Mouse (Mus musculus) forebrain, embryonic 11.5 days (tissue): ENCODE data around the gene Alox5ap. TPM values are rescaled to one million over a fixed set of nuclear protein-coding genes. Genes with fewer than 3 reads are reported as not detected.

ENCODE experiments used
- ATAC-seq: fragments of 200-750 bp; cut with Nextera tagmentation; replicated peaks from 2 replicates; pipeline ENCODE4 v1.8.0; 2017; ENCODE audit warnings: moderate TSS enrichment; ENCODE audit not compliant: low FRiP score
- DNase-seq: peaks from one replicate; pipeline ENCODE4 v3.0.0-alpha.2; 2017; ENCODE audit warnings: low spot score
- H3K27ac ChIP-seq: fragments of 300-500 bp; sonication (generic); 2 replicates; pipeline ENCODE4 v1.5.1; 2014; ENCODE audit warnings: low read depth, low read length
- H3K27me3 ChIP-seq: fragments of 300-500 bp; sonication (generic); 2 replicates; pipeline ENCODE4 v1.6.1; 2014; ENCODE audit warnings: mild to moderate bottlenecking, low read length, mixed read lengths; ENCODE audit not compliant: control insufficient read depth, insufficient read depth
- H3K36me3 ChIP-seq: fragments of 300-500 bp; sonication (generic); 2 replicates; pipeline ENCODE4 v1.6.1; 2014; ENCODE audit warnings: mild to moderate bottlenecking, low read length, moderate library complexity, mixed read lengths; ENCODE audit not compliant: control insufficient read depth, insufficient read depth
- H3K4me1 ChIP-seq: fragments of 300-500 bp; sonication (generic); replicated peaks from 2 replicates; pipeline ENCODE4 v1.6.1; 2014; ENCODE audit warnings: low read length, mixed read lengths; ENCODE audit not compliant: control insufficient read depth, insufficient read depth
- H3K4me2 ChIP-seq: fragments of 300-500 bp; sonication (generic); 2 replicates; pipeline ENCODE4 v1.6.1; 2014; ENCODE audit warnings: low read depth, mild to moderate bottlenecking, low read length, moderate library complexity, mixed read lengths; ENCODE audit not compliant: severe bottlenecking
- H3K4me3 ChIP-seq: fragments of 300-500 bp; sonication (generic); 2 replicates; pipeline ENCODE4 v1.5.1; 2014; ENCODE audit warnings: low read depth, low read length
- H3K9ac ChIP-seq: fragments of 300-500 bp; sonication (generic); 2 replicates; pipeline ENCODE4 v1.6.1; 2014; ENCODE audit warnings: low read length
- H3K9me3 ChIP-seq: fragments of 300-500 bp; sonication (generic); 2 replicates; pipeline ENCODE4 v1.6.1; 2016; ENCODE audit warnings: low read length, mixed read lengths; ENCODE audit not compliant: control insufficient read depth
- WGBS: fragments of 180-500 bp; shearing (Covaris S2); extraction: QIAGEN DNeasy Blood & Tissue Kit; methylation state at CpG from one replicate; pipeline ENCODE4 v1.1.7; 2014; 5-methylcytosine and 5-hydroxymethylcytosine counted together
- polyA plus RNA-seq: library from polyadenylated mRNA; unstranded; fragments of >200 nt; fragmentation: Nextera tagmentation; extraction: Ambion mirVana; gene quantifications from 2 replicates; pipeline ENCODE4 v1.2.1, GENCODE M21; 2014

Gene Alox5ap
- polyA plus RNA-seq, 1 experiment from 2014 or later = 4.5 TPM

- DNase-seq (no peak), ATAC-seq (no peak)
- Histone ChIP-seq H3K9ac (no peak overlapping the region), H3K4me1 (no peaks in the 10 kb centered on the region), H3K4me3 (no peak overlapping the region), H3K4me2 (no peak overlapping the region), H3K36me3 (no peaks in the 10 kb centered on the region), H3K27me3 (no peaks in the 10 kb centered on the region), H3K27ac (peak overlapping the region; percentile 7; the same call in 1 of the 2 replicates), H3K9me3 (no peaks in the 10 kb centered on the region)
- WGBS = 42% methylated on average over 12 of the region's 12 CpGs
Measured at GRCm38 (mm10) chr5:149329098-149329887, 64.7 kb downstream of the Alox5ap start.

- no peak overlapping the region for H3K27ac ChIP-seq
- no peak overlapping the region for H3K9ac ChIP-seq
- 65% methylated on average over 1 of the region's 1 CpGs for WGBS
- H3K36me3 ChIP-seq = no peaks in the 10 kb centered on the region
- H3K9me3 ChIP-seq = no peaks in the 10 kb centered on the region
- DNase-seq = no peak
- no peak overlapping the region for H3K4me3 ChIP-seq
- ATAC-seq = no peak
- H3K4me1 ChIP-seq = no peaks in the 10 kb centered on the region
- no peak overlapping the region for H3K4me2 ChIP-seq
- no peaks in the 10 kb centered on the region for H3K27me3 ChIP-seq
Measured at GRCm38 (mm10) chr5:149330601-149331000, 66.0 kb downstream of the Alox5ap start.

DNA sequence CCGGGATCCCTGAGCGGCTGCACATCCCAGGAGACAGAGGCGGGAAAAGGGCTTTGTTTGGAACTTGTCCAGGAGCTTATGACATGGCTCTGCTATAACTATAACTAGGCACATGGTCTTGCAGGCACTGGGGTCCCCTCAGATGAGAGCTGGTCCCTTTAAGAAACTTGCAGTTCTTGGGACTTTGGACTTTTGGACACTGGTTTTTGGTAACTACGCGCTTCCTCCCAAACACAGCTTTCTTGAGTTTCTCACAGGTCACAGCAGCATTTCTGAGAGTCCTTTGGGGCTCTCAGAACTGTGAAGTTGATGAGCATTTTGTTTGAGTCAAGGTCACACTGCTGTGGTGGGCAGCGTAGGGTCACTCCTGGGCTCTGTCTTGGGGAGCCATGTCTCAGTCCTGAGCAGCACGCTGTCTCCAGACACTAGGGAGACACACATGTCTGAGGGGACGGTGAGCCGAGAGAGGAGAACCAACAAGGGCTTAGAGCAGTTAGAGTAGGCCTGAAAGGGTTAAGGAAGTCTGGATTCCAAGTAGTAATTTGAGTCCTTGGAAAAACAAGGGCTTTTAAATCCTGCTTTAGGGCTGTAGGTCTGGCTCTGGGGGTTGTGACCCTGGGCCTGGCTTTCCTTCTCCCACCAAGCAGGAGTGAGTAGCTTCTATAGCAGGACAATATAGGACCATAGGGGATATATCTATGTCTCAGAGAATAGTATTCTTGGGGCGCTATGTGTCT lies 67.0 kb downstream of the Alox5ap start:
- H3K4me3 ChIP-seq = no peak overlapping the region
- no peak overlapping the region for H3K9ac ChIP-seq
- 57% methylated on average over 10 of the region's 10 CpGs for WGBS
- H3K4me1 ChIP-seq = 0 out of 2 replicates have a peak, but pooled peaks cover 2% of the 10 kb centered on the region
- no peaks in the 10 kb centered on the region for H3K9me3 ChIP-seq
- ATAC-seq = no peak
- no peak overlapping the region for H3K4me2 ChIP-seq
- H3K36me3 ChIP-seq = no peaks in the 10 kb centered on the region
- DNase-seq = no peak
- no peak overlapping the region; the same call in 1 of the 2 replicates for H3K27ac ChIP-seq
- no peaks in the 10 kb centered on the region for H3K27me3 ChIP-seq

DNA sequence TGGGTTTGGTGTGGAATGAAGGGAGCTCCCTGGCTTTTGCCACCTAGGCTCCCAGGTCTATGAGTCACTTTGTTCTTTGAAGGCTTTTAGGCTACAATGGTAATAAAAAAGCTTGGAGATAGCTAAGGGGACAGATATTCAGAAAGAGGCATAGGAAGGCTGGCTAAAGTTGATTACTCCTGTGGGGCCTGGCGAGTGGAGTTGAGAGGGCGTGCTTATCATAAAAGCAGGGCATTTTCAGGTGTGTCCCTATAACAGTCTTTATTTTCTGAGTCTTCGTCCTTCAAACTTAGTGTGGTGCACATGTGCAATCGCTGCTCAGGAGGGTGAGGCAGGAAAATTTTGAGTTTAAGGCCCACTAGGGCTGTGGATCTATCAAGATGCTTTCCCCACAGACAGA lies 68.2 kb downstream of the Alox5ap start:
- Histone ChIP-seq H3K27me3 (no peaks in the 10 kb centered on the region), H3K4me1 (0 out of 2 replicates have a peak, but pooled peaks cover 2% of the 10 kb centered on the region), H3K4me3 (no peak overlapping the region), H3K27ac (no peak overlapping the region), H3K9ac (no peak overlapping the region), H3K36me3 (no peaks in the 10 kb centered on the region), H3K9me3 (no peaks in the 10 kb centered on the region), H3K4me2 (no peak overlapping the region)
- DNase-seq (no peak), ATAC-seq (no peak)
- WGBS = 91% methylated on average over 4 of the region's 4 CpGs

- Histone ChIP-seq H3K9me3 (no peaks in the 10 kb centered on the region), H3K4me2 (no peak overlapping the region), H3K27ac (no peak overlapping the region), H3K9ac (no peak overlapping the region), H3K36me3 (no peaks in the 10 kb centered on the region), H3K27me3 (no peaks in the 10 kb centered on the region), H3K4me1 (0 out of 2 replicates have a peak, but pooled peaks cover 2% of the 10 kb centered on the region), H3K4me3 (no peak overlapping the region)
- WGBS = 90% methylated on average over 8 of the region's 8 CpGs
- no peak for ATAC-seq
- DNase-seq = no peak
Measured at GRCm38 (mm10) chr5:149333941-149334698, 69.6 kb downstream of the Alox5ap start.

- 93% methylated on average over 12 of the region's 12 CpGs for WGBS
- DNase-seq = no peak
- Histone ChIP-seq H3K9me3 (no peaks in the 10 kb centered on the region), H3K27me3 (no peaks in the 10 kb centered on the region), H3K9ac (no peak overlapping the region), H3K36me3 (no peaks in the 10 kb centered on the region), H3K27ac (no peak overlapping the region), H3K4me1 (0 out of 2 replicates have a peak, but pooled peaks cover 2% of the 10 kb centered on the region), H3K4me3 (no peak overlapping the region), H3K4me2 (no peak overlapping the region)
- ATAC-seq = no peak
Measured at GRCm38 (mm10) chr5:149335009-149335408, 70.4 kb downstream of the Alox5ap start.

- 45% methylated on average over 21 of the region's 21 CpGs for WGBS
- Histone ChIP-seq H3K4me3 (no peak overlapping the region), H3K27ac (no peak overlapping the region), H3K36me3 (no peaks in the 10 kb centered on the region), H3K9me3 (no peaks in the 10 kb centered on the region), H3K4me2 (no peak overlapping the region), H3K27me3 (no peaks in the 10 kb centered on the region), H3K4me1 (0 out of 2 replicates have a peak, but pooled peaks cover 2% of the 10 kb centered on the region), H3K9ac (no peak overlapping the region)
- peak; percentile 94 for DNase-seq
- ATAC-seq = peak; percentile 89
Measured at GRCm38 (mm10) chr5:149335563-149336238, 71.1 kb downstream of the Alox5ap start.

GRCm38 (mm10) chr5:149337148-149337547 lies 72.6 kb downstream of the Alox5ap start:
- Histone ChIP-seq H3K4me1 (0 out of 2 replicates have a peak, but pooled peaks cover 2% of the 10 kb centered on the region), H3K27ac (no peak overlapping the region), H3K9ac (no peak overlapping the region)

More at GRCm38 (mm10) chr5:149337148-149337547, 72.6 kb downstream of the Alox5ap start:
- no peak for DNase-seq
- Histone ChIP-seq H3K4me2 (no peak overlapping the region), H3K27me3 (no peaks in the 10 kb centered on the region), H3K9me3 (no peaks in the 10 kb centered on the region), H3K4me3 (no peak overlapping the region), H3K36me3 (no peaks in the 10 kb centered on the region)
- 86% methylated on average over 10 of the region's 10 CpGs for WGBS
- ATAC-seq = no peak
